Mouse (Mus musculus) lung, adult 2 months (tissue): Measurements from ENCODE around the gene Jmy.

Experiments
- CTCF ChIP-seq: fragments of 200-500 bp; IDR thresholded peaks from 2 replicates; pipeline ENCODE4 v1.5.1; 2011; ENCODE audit warnings: mild to moderate bottlenecking, low read length, control low read depth; ENCODE audit not compliant: insufficient read depth
- POLR2A ChIP-seq: fragments of 200-500 bp; IDR thresholded peaks from 2 replicates; pipeline ENCODE4 v1.6.1; 2011; ENCODE audit warnings: low read depth, mild to moderate bottlenecking, control low read depth, low read length, borderline replicate concordance; ENCODE audit errors: extremely low read depth

DNA sequence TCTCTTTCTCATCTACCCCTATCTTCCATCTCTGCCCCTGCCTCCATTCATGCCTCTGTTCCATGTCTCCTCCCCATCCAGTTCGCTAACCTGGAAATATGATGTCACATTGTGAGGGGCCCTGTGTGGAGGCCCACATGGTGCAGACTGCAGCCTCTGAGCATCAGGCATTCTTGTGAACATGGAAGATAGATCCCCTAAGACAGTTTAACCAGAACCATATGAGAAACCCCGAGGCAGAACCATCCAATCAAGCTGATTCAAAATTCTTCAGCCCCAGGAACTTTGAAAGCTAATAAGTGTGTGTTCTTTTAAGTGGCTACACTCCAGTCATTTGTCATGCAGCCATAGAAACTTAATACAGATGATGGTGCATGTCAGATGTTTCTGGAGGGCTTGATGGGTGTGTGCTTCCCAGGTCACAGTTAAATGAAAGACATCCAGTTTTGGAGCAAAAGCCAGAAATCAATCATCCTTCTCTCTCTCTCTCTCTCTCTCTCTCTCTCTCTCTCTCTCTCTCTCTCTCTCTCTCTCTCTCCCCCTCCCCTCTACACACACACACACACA lies 19.2 kb upstream of the Jmy start:
- TF ChIP-seq POLR2A = no peak
- no peak for TF ChIP-seq CTCF
